Mouse (Mus musculus) testis, adult 2 months (tissue): ENCODE data around the gene Krtcap3. TPM values are rescaled to one million over a fixed set of nuclear protein-coding genes. Genes with fewer than 3 reads are reported as not detected.

Source experiments
- H3K27ac ChIP-seq: fragments of 200-500 bp; 2 replicates; pipeline ENCODE4 v1.5.1; 2012; ENCODE audit warnings: low read depth, low read length; ENCODE audit not compliant: control insufficient read depth, insufficient read depth
- H3K27me3 ChIP-seq: fragments of 200-500 bp; 2 replicates; pipeline ENCODE4 v1.6.1; 2012; ENCODE audit warnings: mild to moderate bottlenecking, low read length, moderate library complexity; ENCODE audit not compliant: control insufficient read depth, insufficient read depth
- H3K36me3 ChIP-seq: fragments of 200-500 bp; 2 replicates; pipeline ENCODE4 v1.6.1; 2012; ENCODE audit warnings: mild to moderate bottlenecking, low read length; ENCODE audit not compliant: control insufficient read depth, insufficient read depth
- H3K4me1 ChIP-seq: fragments of 200-500 bp; 2 replicates; pipeline ENCODE4 v1.6.1; 2012; ENCODE audit warnings: low read length; ENCODE audit not compliant: control insufficient read depth, insufficient read depth
- H3K4me3 ChIP-seq: fragments of 200-500 bp; 2 replicates; pipeline ENCODE4 v1.5.1; 2012; ENCODE audit warnings: low read depth, mild to moderate bottlenecking, low read length, moderate library complexity, mixed read lengths; ENCODE audit not compliant: control insufficient read depth
- CTCF ChIP-seq: fragments of 200-500 bp; IDR thresholded peaks from 2 replicates; pipeline ENCODE4 v1.5.1; 2012; ENCODE audit warnings: low read depth, mild to moderate bottlenecking, inconsistent platforms, low read length, moderate library complexity; ENCODE audit not compliant: control insufficient read depth, insufficient read depth, insufficient replicate concordance
- POLR2A ChIP-seq: fragments of 200-500 bp; IDR thresholded peaks from 2 replicates; pipeline ENCODE4 v1.6.1; 2012; ENCODE audit warnings: low read depth, mild to moderate bottlenecking, inconsistent platforms, low read length, moderate library complexity; ENCODE audit not compliant: control insufficient read depth
- polyA plus RNA-seq: library from polyadenylated mRNA; depleted of rRNA; stranded (reverse); fragments of >200 nt; gene quantifications from 2 replicates; pipeline ENCODE4 v1.2.3, GENCODE M21; 2012; rRNA removed

The Krtcap3 gene
- polyA plus RNA-seq, 1 experiment: 23.1 TPM

GRCm38 (mm10) chr5:31294964-31295605 is 43.6 kb downstream of the Krtcap3 start:
- H3K36me3 ChIP-seq: no peaks in the 10 kb centered on the region
- peaks cover 19% of the 10 kb centered on the region for H3K4me1 ChIP-seq
- H3K27me3 ChIP-seq: no peaks in the 10 kb centered on the region; the same call in 1 of the 2 replicates
- no peak overlapping the region for H3K27ac ChIP-seq
- no peak for TF ChIP-seq CTCF
- TF ChIP-seq POLR2A: no peak
- H3K4me3 ChIP-seq: peak overlapping the region; percentile 78

- Histone ChIP-seq H3K27me3 (no peaks in the 10 kb centered on the region; the same call in 1 of the 2 replicates), H3K27ac (no peak within 1 kb of the TSS), H3K4me1 (peaks cover 17% of the 10 kb centered on the region), H3K36me3 (no peaks in the 10 kb centered on the region), H3K4me3 (peak within 1 kb of the TSS; percentile 78)
- TF ChIP-seq CTCF: no peak
- TF ChIP-seq POLR2A: no peak
Measured at GRCm38 (mm10) chr5:31295606-31296141, 44.2 kb downstream of the Krtcap3 start, which contains the start of gene Fndc4. TSS of gene Fndc4 (minus strand) at chr5:31296080.

GRCm38 (mm10) chr5:31297047-31297757 is 45.7 kb downstream of the Krtcap3 start, which contains the start of gene Gckr:
TSS of gene Gckr (plus strand) at chr5:31297443.
- TF ChIP-seq POLR2A (no peak), CTCF (no peak)
- Histone ChIP-seq H3K36me3 (no peaks in the 10 kb centered on the region), H3K4me1 (peaks cover 15% of the 10 kb centered on the region), H3K27me3 (no peaks in the 10 kb centered on the region; the same call in 1 of the 2 replicates), H3K27ac (no peak within 1 kb of the TSS), H3K4me3 (no peak within 1 kb of the TSS)

GRCm38 (mm10) chr5:31297981-31298380 is 46.5 kb downstream of the Krtcap3 start:
- Histone ChIP-seq H3K27me3 (no peaks in the 10 kb centered on the region; the same call in 1 of the 2 replicates), H3K27ac (no peak overlapping the region), H3K4me3 (no peak overlapping the region), H3K4me1 (peaks cover 15% of the 10 kb centered on the region), H3K36me3 (no peaks in the 10 kb centered on the region)
- TF ChIP-seq POLR2A (no peak), CTCF (no peak)

- no peak for TF ChIP-seq POLR2A
- no peak for TF ChIP-seq CTCF
- Histone ChIP-seq H3K36me3 (no peaks in the 10 kb centered on the region), H3K4me1 (peaks cover 15% of the 10 kb centered on the region), H3K27me3 (no peaks in the 10 kb centered on the region; the same call in 1 of the 2 replicates), H3K4me3 (no peak overlapping the region), H3K27ac (no peak overlapping the region)
Measured at GRCm38 (mm10) chr5:31298486-31298885, 47.0 kb downstream of the Krtcap3 start.

GRCm38 (mm10) chr5:31301866-31302265 is 50.4 kb downstream of the Krtcap3 start:
- no peaks in the 10 kb centered on the region for H3K4me1 ChIP-seq
- no peak for TF ChIP-seq CTCF
- no peaks in the 10 kb centered on the region for H3K36me3 ChIP-seq
- H3K27me3 ChIP-seq: no peaks in the 10 kb centered on the region
- H3K4me3 ChIP-seq: no peak overlapping the region
- no peak overlapping the region for H3K27ac ChIP-seq

Other genes starting within 250 kb of the Krtcap3 start
- gene Atraid, start 203.4 kb upstream of the Krtcap3 start, polyA plus RNA-seq: 38.7 and 47.7 TPM in 2 replicates
- 5.4 and 6.2 TPM in 2 replicates for gene Slc5a6, start 202.8 kb upstream of the Krtcap3 start, polyA plus RNA-seq
- gene Cad, start 196.9 kb upstream of the Krtcap3 start, polyA plus RNA-seq: 11.2 and 14.0 TPM in 2 replicates
- gene Dnajc5g, start 145.4 kb upstream of the Krtcap3 start, polyA plus RNA-seq: 172 and 183 TPM in 2 replicates
- 311 and 315 TPM in 2 replicates for gene Slc30a3, start 143.5 kb upstream of the Krtcap3 start, polyA plus RNA-seq
- 9.8 and 11.1 TPM in 2 replicates for gene Trim54, start 135.0 kb upstream of the Krtcap3 start, polyA plus RNA-seq
- gene Ucn, start 112.9 kb upstream of the Krtcap3 start, polyA plus RNA-seq: 0.57 and 1.4 TPM in 2 replicates
- 11.2 and 14.3 TPM in 2 replicates for gene Mpv17, start 97.4 kb upstream of the Krtcap3 start, polyA plus RNA-seq
- gene Gm29609, start 71.8 kb upstream of the Krtcap3 start, polyA plus RNA-seq: 7.3 and 9.7 TPM in 2 replicates
- gene Gtf3c2, start 71.5 kb upstream of the Krtcap3 start, polyA plus RNA-seq: 47.2 and 49.0 TPM in 2 replicates
- gene Snx17, start 58.5 kb upstream of the Krtcap3 start, polyA plus RNA-seq: 22.2 and 24.8 TPM in 2 replicates
- gene Eif2b4, start 58.3 kb upstream of the Krtcap3 start, polyA plus RNA-seq: 107 and 116 TPM in 2 replicates
- 53.2 and 60.0 TPM in 2 replicates for gene Zfp513, start 49.4 kb upstream of the Krtcap3 start, polyA plus RNA-seq
- 392 and 429 TPM in 2 replicates for gene Ppm1g, start 31.0 kb upstream of the Krtcap3 start, polyA plus RNA-seq
- gene Nrbp1, start 10.8 kb upstream of the Krtcap3 start, polyA plus RNA-seq: 62.5 and 64.2 TPM in 2 replicates
- 86.1 and 103 TPM in 2 replicates for gene Gm9970, start 10.5 kb upstream of the Krtcap3 start, polyA plus RNA-seq
- 439 and 454 TPM in 2 replicates for gene Ift172, start 39.4 kb downstream of the Krtcap3 start, polyA plus RNA-seq
- gene Fndc4, start 44.4 kb downstream of the Krtcap3 start, polyA plus RNA-seq: 1.4 and 2.0 TPM in 2 replicates
- 0.53 and 0.55 TPM in 2 replicates for gene Gckr, start 45.8 kb downstream of the Krtcap3 start, polyA plus RNA-seq
- gene Zfp512, start 200.7 kb downstream of the Krtcap3 start, polyA plus RNA-seq: 9.1 and 9.2 TPM in 2 replicates
- 4.9 and 5.4 TPM in 2 replicates for gene 4930548H24Rik, start 234.0 kb downstream of the Krtcap3 start, polyA plus RNA-seq
- gene Gpn1, start 243.1 kb downstream of the Krtcap3 start, polyA plus RNA-seq: 13.3 and 15.7 TPM in 2 replicates